Mouse (Mus musculus) frontal cortex, adult 2 months (tissue): ENCODE results near the gene Tekt3. TPM values are rescaled to one million over a fixed set of nuclear protein-coding genes. Genes with fewer than 3 reads are reported as not detected.
A peak's percentile ranks its signal among the peaks of the same experiment; 100 is the strongest.

Experiments
- DNase-seq, 2 experiments: peaks; one replicate each; pipeline ENCODE4 v3.0.0; 2022; ENCODE audit warnings: low spot score in 1 of 2; ENCODE audit errors: extremely low spot score in 1 of 2
- polyA plus RNA-seq: library from polyadenylated mRNA; depleted of rRNA; stranded (reverse); fragments of >200 nt; gene quantifications from 2 replicates; pipeline ENCODE4 v1.2.3, GENCODE M21; 2012

Gene Tekt3
- polyA plus RNA-seq, 1 experiment = not detected

- DNase-seq = no peak
Observed at GRCm38 (mm10) chr11:63058375-63058952, 3.0 kb upstream of the Tekt3 start.

GRCm38 (mm10) chr11:63059911-63060310, 1.5 kb upstream of the Tekt3 start:
- no peak for DNase-seq

GRCm38 (mm10) chr11:63066526-63066925, 5.1 kb downstream of the Tekt3 start:
- no peak for DNase-seq

GRCm38 (mm10) chr11:63070081-63070480, 8.6 kb downstream of the Tekt3 start:
- DNase-seq = no peak

GRCm38 (mm10) chr11:63084536-63084935, 23.1 kb downstream of the Tekt3 start:
- DNase-seq = no peak

GRCm38 (mm10) chr11:63088672-63089071, 27.2 kb downstream of the Tekt3 start:
- no peak for DNase-seq

GRCm38 (mm10) chr11:63090210-63090609, 28.8 kb downstream of the Tekt3 start:
- no peak for DNase-seq

- DNase-seq = no peak
Observed at GRCm38 (mm10) chr11:63090986-63091385, 29.5 kb downstream of the Tekt3 start.

GRCm38 (mm10) chr11:63092271-63092670, 30.8 kb downstream of the Tekt3 start:
- DNase-seq = no peak

- no peak for DNase-seq
Observed at GRCm38 (mm10) chr11:63093601-63094000, 32.1 kb downstream of the Tekt3 start.

GRCm38 (mm10) chr11:63094496-63094895, 33.0 kb downstream of the Tekt3 start:
- no peak for DNase-seq

- DNase-seq = no peak
Observed at GRCm38 (mm10) chr11:63098016-63098415, 36.6 kb downstream of the Tekt3 start.

- DNase-seq = no peak
Observed at GRCm38 (mm10) chr11:63099390-63099789, 37.9 kb downstream of the Tekt3 start.

GRCm38 (mm10) chr11:63103256-63103655, 41.8 kb downstream of the Tekt3 start:
- DNase-seq = peak; percentile 3 to 36

GRCm38 (mm10) chr11:63104026-63104425, 42.6 kb downstream of the Tekt3 start:
- no peak for DNase-seq

- DNase-seq = no peak
Observed at GRCm38 (mm10) chr11:63109230-63109775, 47.8 kb downstream of the Tekt3 start.

GRCm38 (mm10) chr11:63110329-63110728, 48.9 kb downstream of the Tekt3 start:
- DNase-seq = no peak

GRCm38 (mm10) chr11:63114807-63115641, 53.6 kb downstream of the Tekt3 start:
- DNase-seq = no peak

GRCm38 (mm10) chr11:63116652-63117051, 55.2 kb downstream of the Tekt3 start:
- no peak for DNase-seq

- DNase-seq = no peak
Observed at GRCm38 (mm10) chr11:63117266-63117665, 55.8 kb downstream of the Tekt3 start.

GRCm38 (mm10) chr11:63119791-63120190, 58.3 kb downstream of the Tekt3 start:
- DNase-seq = no peak

- no peak for DNase-seq
Observed at GRCm38 (mm10) chr11:63122249-63122648, 60.8 kb downstream of the Tekt3 start.
